Mouse (Mus musculus) cerebellum, adult 2 months (tissue): ENCODE results near the gene Gm2001.
"Not testable (repeated sequence)": the region's sequence is repeated elsewhere in the genome, so short reads cannot be mapped to it uniquely, and the experiment has no call there.

ENCODE experiments used
- CTCF ChIP-seq: fragments of 200-500 bp; IDR thresholded peaks from 2 replicates; pipeline ENCODE4 v1.5.1; 2011; ENCODE audit warnings: low read depth, mild to moderate bottlenecking, control low read depth, low read length, moderate library complexity, borderline replicate concordance; ENCODE audit not compliant: insufficient read depth
- POLR2A ChIP-seq: fragments of 200-500 bp; IDR thresholded peaks from 2 replicates; pipeline ENCODE4 v1.6.1; 2011; ENCODE audit warnings: low read length, control low read depth, borderline replicate concordance; ENCODE audit not compliant: insufficient read depth

GRCm38 (mm10) chr12:87795212-87795611, 46.9 kb downstream of the Gm2001 start, which contains the start of gene Gm21936:
- not testable (repeated sequence) for TF ChIP-seq CTCF, POLR2A
